In the genomic region with DNA sequence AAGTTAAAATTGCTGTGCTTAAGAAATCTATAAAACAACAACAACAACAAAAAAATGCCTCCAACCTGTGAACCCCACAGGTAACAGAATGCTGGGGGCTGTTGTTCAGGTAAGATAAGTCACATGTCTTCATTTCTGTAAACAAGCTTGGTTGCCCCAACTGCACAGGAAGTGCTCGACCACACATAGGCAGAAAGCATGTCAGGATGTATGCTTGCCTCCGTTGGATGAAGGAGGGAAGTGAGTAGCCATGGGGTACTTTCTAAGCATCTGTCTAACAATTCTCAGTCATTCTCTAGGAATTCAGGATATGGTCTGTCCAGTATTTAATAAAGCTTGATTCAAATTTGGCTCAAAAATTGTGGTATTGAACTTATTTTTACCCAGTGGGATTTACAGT, we compare ENCODE assay signal across 19 mouse cellular contexts. TPM values are rescaled to one million over a fixed set of nuclear protein-coding genes. Genes with fewer than 3 reads are reported as not detected.
DNase-seq lines count a peak whose midpoint lies in the region; ATAC-seq and TF ChIP-seq lines count a peak whose summit lies in the region.
"Had no signal": no experiment of that assay in that cellular context is flagged by ENCODE, and none has a peak within 500 bp of the region (broad histone marks: within the 10 kb centered on the region; RNA-seq: fewer than 3 reads in every experiment).

No protein-coding gene starts in this region.

- 47% methylated on average over 2 of the region's 2 CpGs for WGBS in kidney, postnatal 0 days
- WGBS in kidney, adult 2 months, result 72% methylated on average over 2 of the region's 2 CpGs

- H3K9me3 ChIP-seq in kidney, postnatal 0 days (replicated peaks; ENCODE audit: low read length), result no peaks in the 10 kb centered on the region
- H3K9me3 ChIP-seq: embryonic facial prominence, embryonic 12.5 days; forebrain, embryonic 12.5 days; hindbrain, embryonic 12.5 days; liver, embryonic 15.5 days had no signal

- no peak for ATAC-seq in kidney, postnatal 0 days (replicated peaks; ENCODE audit: low FRiP score, low read depth)

- no peak overlapping the region for H3K4me2 ChIP-seq in kidney, postnatal 0 days (ENCODE audit: low read length)
- H3K4me2 ChIP-seq: embryonic facial prominence, embryonic 12.5 days; forebrain, embryonic 12.5 days; hindbrain, embryonic 12.5 days; liver, embryonic 15.5 days had no signal

- peaks cover 3% of the 10 kb centered on the region for H3K4me1 ChIP-seq in kidney, postnatal 0 days (replicated peaks; ENCODE audit: insufficient read depth, low read length)
- H3K4me1 ChIP-seq in kidney, adult 2 months (ENCODE audit: control insufficient read depth, insufficient read depth, low read length), result no peaks in the 10 kb centered on the region
- H3K4me1 ChIP-seq: forebrain, embryonic 12.5 days; hindbrain, embryonic 12.5 days had no signal

- H3K36me3 ChIP-seq in kidney, postnatal 0 days (ENCODE audit: insufficient read depth, low read length), result no peaks in the 10 kb centered on the region
- H3K36me3 ChIP-seq in kidney, adult 2 months (ENCODE audit: control insufficient read depth, insufficient read depth, low read length), result no peaks in the 10 kb centered on the region
- H3K36me3 ChIP-seq: embryonic facial prominence, embryonic 12.5 days; forebrain, embryonic 12.5 days; hindbrain, embryonic 12.5 days; liver, embryonic 15.5 days had no signal

- H3K27me3 ChIP-seq in kidney, postnatal 0 days (ENCODE audit: insufficient read depth, low read length), result no peaks in the 10 kb centered on the region
- H3K27me3 ChIP-seq in kidney, adult 2 months (replicated peaks; ENCODE audit: control insufficient read depth, insufficient read depth, low read length), result no peaks in the 10 kb centered on the region
- H3K27me3 ChIP-seq: embryonic facial prominence, embryonic 12.5 days; forebrain, embryonic 12.5 days; hindbrain, embryonic 12.5 days; liver, embryonic 15.5 days had no signal

- no peak overlapping the region for H3K4me3 ChIP-seq in gastrocnemius, adult 2 months
- H3K4me3 ChIP-seq in kidney, postnatal 0 days (replicated peaks; ENCODE audit: low read depth, low read length), result no peak overlapping the region
- no peak overlapping the region for H3K4me3 ChIP-seq in kidney, adult 2 months (ENCODE audit: insufficient read depth, low read depth, low read length)
- H3K4me3 ChIP-seq: embryonic facial prominence, embryonic 12.5 days; forebrain, embryonic 12.5 days; hindbrain, embryonic 12.5 days; liver, embryonic 15.5 days had no signal

- DNase-seq in gastrocnemius, adult 2 months, result no peak
- DNase-seq in gastrocnemius, adult 8-10 months (ENCODE audit: low spot score in 2 of 2), result no peak
- DNase-seq in kidney, postnatal 0 days (ENCODE audit: low spot score), result no peak
- DNase-seq in kidney, adult 2 months, result no peak
- peak; percentile 56 for DNase-seq in induced T-regulatory cell, adult 2 months (ENCODE audit: low read depth)
- peak; percentile 42 for DNase-seq in thymus, postnatal 14 days
- no peak for DNase-seq in layer of hippocampus, postnatal 25 days (ENCODE audit: extremely low spot score in 1 of 2, low spot score in 1 of 2)
- DNase-seq in cerebellum, adult 9-10 months, result no peak
- DNase-seq: cerebellum, adult 8-10 months; layer of hippocampus, adult 9-11 months; left cerebral cortex, postnatal 4 days; right cerebral cortex, postnatal 4 days had no signal

- no peak for TF ChIP-seq CTCF in gastrocnemius, adult 2 months (IDR thresholded peaks at IDR 0.05)
- TF ChIP-seq CTCF in kidney, postnatal 0 days (IDR thresholded peaks at IDR 0.05; ENCODE audit: low read depth), result no peak
- no peak for TF ChIP-seq CTCF in kidney, adult 2 months (conservative IDR thresholded peaks at IDR 0.05; ENCODE audit: insufficient read depth, insufficient read length, low read depth, low read length)

- intact Hi-C loops in gastrocnemius, adult 2 months (cut with DNase I), result no loop called here

- no peak overlapping the region for H3K9ac ChIP-seq in kidney, postnatal 0 days (ENCODE audit: low read depth, low read length)
- H3K9ac ChIP-seq: embryonic facial prominence, embryonic 12.5 days; forebrain, embryonic 12.5 days; hindbrain, embryonic 12.5 days; liver, embryonic 15.5 days had no signal

- no peak for TF ChIP-seq POLR2A in kidney, adult 2 months (IDR thresholded peaks at IDR 0.05; ENCODE audit: low read depth, low read length)

- H3K27ac ChIP-seq in gastrocnemius, adult 2 months, result peak overlapping the region; percentile 75
- H3K27ac ChIP-seq in kidney, postnatal 0 days, result peak overlapping the region; percentile 52; the same call in 1 of the 2 replicates
- H3K27ac ChIP-seq in kidney, adult 2 months (ENCODE audit: insufficient read depth, low read depth, low read length), result no peak overlapping the region
- H3K27ac ChIP-seq: embryonic facial prominence, embryonic 12.5 days; forebrain, embryonic 12.5 days; hindbrain, embryonic 12.5 days; liver, embryonic 15.5 days had no signal

RNA-seq across cellular contexts. Expression of a gene that starts 23.0 kb away (rescaled TPM):
- under 1 TPM in 1 of 2 experiments, not detected in 1; 0.20 TPM for total RNA-seq in gastrocnemius, adult 2 months (2021)
- total RNA-seq in gastrocnemius, adult 8-10 months (2022), result not detected
- polyA plus RNA-seq in kidney, postnatal 0 days (2015; fragmentation: Nextera tagmentation; extraction: Ambion mirVana), result 0.23 and 0.34 TPM in 2 replicates
- 0.15 TPM in 1 of 2 replicates, not detected in the other for polyA plus RNA-seq in kidney, adult 2 months (2012; rRNA removed)
- under 1 TPM; 0.52 to 0.85 TPM for total RNA-seq in layer of hippocampus, postnatal 25 days (2021)
- total RNA-seq: gastrocnemius, adult 18-20 months had no signal
- polyA plus RNA-seq: forebrain, embryonic 12.5 days; hindbrain, embryonic 12.5 days had no signal

RNA-seq across cellular contexts. Expression of a gene that starts 23.3 kb away (rescaled TPM):
- 100 to 1,000 TPM in 1 of 2 experiments, 10 to 100 TPM in 1; 52.8 to 161 TPM for total RNA-seq in gastrocnemius, adult 2 months (2021)
- 10 to 100 TPM; 25.2 to 67.7 (median 42.4) TPM for total RNA-seq in gastrocnemius, adult 8-10 months (2022)
- 605 and 626 TPM in 2 replicates for polyA plus RNA-seq in kidney, postnatal 0 days (2015; fragmentation: Nextera tagmentation; extraction: Ambion mirVana)
- 725 and 868 TPM in 2 replicates for polyA plus RNA-seq in kidney, adult 2 months (2012; rRNA removed)
- 10 to 100 TPM; 18.6 to 25.4 TPM for total RNA-seq in layer of hippocampus, postnatal 25 days (2021)
- total RNA-seq: megakaryocyte-erythroid progenitor cell, adult 5-6 weeks; monocyte, adult 5-6 weeks had no signal

RNA-seq across cellular contexts. Expression of a gene that starts 24.7 kb away (rescaled TPM):
- total RNA-seq in gastrocnemius, adult 2 months (2021), result not detected
- total RNA-seq in gastrocnemius, adult 8-10 months (2022), result not detected
- 0.04 and 0.67 TPM in 2 replicates for polyA plus RNA-seq in kidney, postnatal 0 days (2015; fragmentation: Nextera tagmentation; extraction: Ambion mirVana)
- polyA plus RNA-seq in kidney, adult 2 months (2012; rRNA removed), result 0.58 and 0.64 TPM in 2 replicates
- 1 to 10 TPM; 1.2 TPM for total RNA-seq in layer of hippocampus, postnatal 25 days (2021)
- total RNA-seq: gastrocnemius, adult 18-20 months; monocyte, adult 5-6 weeks had no signal
- polyA plus RNA-seq: embryonic facial prominence, embryonic 12.5 days; forebrain, embryonic 12.5 days; hindbrain, embryonic 12.5 days; liver, embryonic 15.5 days had no signal

RNA-seq across cellular contexts. Expression of a gene that starts 41.4 kb away (rescaled TPM):
- under 1 TPM; 0.10 to 0.11 TPM for total RNA-seq in gastrocnemius, adult 2 months (2021)
- under 1 TPM in 1 of 4 experiments, not detected in 3; 0.12 TPM for total RNA-seq in gastrocnemius, adult 8-10 months (2022)
- polyA plus RNA-seq in kidney, postnatal 0 days (2015; fragmentation: Nextera tagmentation; extraction: Ambion mirVana), result 7.4 and 9.3 TPM in 2 replicates
- 4.9 TPM in 2 replicates for polyA plus RNA-seq in kidney, adult 2 months (2012; rRNA removed)
- not detected for total RNA-seq in layer of hippocampus, postnatal 25 days (2021)
- total RNA-seq: gastrocnemius, adult 18-20 months; left cerebral cortex, postnatal 4 days; monocyte, adult 5-6 weeks had no signal

RNA-seq across cellular contexts. Expression of a gene that starts 42.7 kb away (rescaled TPM):
- total RNA-seq in gastrocnemius, adult 2 months (2021), result 10 to 100 TPM in 1 of 2 experiments, 1 to 10 TPM in 1; 4.9 to 10.2 TPM
- total RNA-seq in gastrocnemius, adult 8-10 months (2022), result 1 to 10 TPM; 3.9 to 9.6 (median 5.3) TPM
- 105 and 106 TPM in 2 replicates for polyA plus RNA-seq in kidney, postnatal 0 days (2015; fragmentation: Nextera tagmentation; extraction: Ambion mirVana)
- polyA plus RNA-seq in kidney, adult 2 months (2012; rRNA removed), result 49.0 and 77.4 TPM in 2 replicates
- total RNA-seq in layer of hippocampus, postnatal 25 days (2021), result 10 to 100 TPM in 1 of 2 experiments, 1 to 10 TPM in 1; 8.8 to 11.3 TPM

Comparison
In these comparisons a context has a peak if more than half of its experiments do, and no peak if none do; other contexts are left out.
1. DNase-seq: peak in induced T-regulatory cell, adult 2 months (single experiment) and thymus, postnatal 14 days (single experiment); none in gastrocnemius, adult 2 months (single experiment), gastrocnemius, adult 8-10 months (0 of 2), kidney, postnatal 0 days (single experiment), kidney, adult 2 months (single experiment), layer of hippocampus, postnatal 25 days (0 of 2) and cerebellum, adult 9-10 months (single experiment).